Mouse (Mus musculus) layer of hippocampus, postnatal 36 days (tissue): ENCODE measurements around the gene Gm156. TPM values are rescaled to one million over a fixed set of nuclear protein-coding genes. Genes with fewer than 3 reads are reported as not detected.
"Not testable (repeated sequence)": the region's sequence is repeated elsewhere in the genome, so short reads cannot be mapped to it uniquely, and the experiment has no call there.

ENCODE experiments used
- DNase-seq, 2 experiments: peaks; one replicate each; pipeline ENCODE4 v3.0.0; 2022
- total RNA-seq, 2 experiments: library from RNA; stranded (reverse); gene quantifications; 2 replicates each; pipeline ENCODE4 v1.2.3; 2021

Gm156 gene
- total RNA-seq, result not detected

- not testable (repeated sequence) for DNase-seq
Observed at GRCm38 (mm10) chr6:129784170-129784569, at the start of gene Gm156. Gene Gm156, minus strand, starts transcription at chr6:129784270.

GRCm38 (mm10) chr6:129825559-129825958 lies 41.5 kb upstream of the Gm156 start:
- no peak for DNase-seq

GRCm38 (mm10) chr6:129824004-129824403 lies 39.9 kb upstream of the Gm156 start:
- no peak for DNase-seq

GRCm38 (mm10) chr6:129817731-129818130 lies 33.7 kb upstream of the Gm156 start:
- no peak for DNase-seq

GRCm38 (mm10) chr6:129747654-129748032 lies 36.4 kb downstream of the Gm156 start:
- no peak for DNase-seq

- DNase-seq, result no peak
Observed at GRCm38 (mm10) chr6:129747016-129747653, 36.9 kb downstream of the Gm156 start.

- DNase-seq, result no peak
Observed at GRCm38 (mm10) chr6:129746151-129746550, 37.9 kb downstream of the Gm156 start.

GRCm38 (mm10) chr6:129740069-129740721 lies 43.9 kb downstream of the Gm156 start, which contains the start of gene Klri2:
Gene Klri2, minus strand, starts transcription at chr6:129740484.
- DNase-seq, result no peak

GRCm38 (mm10) chr6:129736414-129736813 lies 47.7 kb downstream of the Gm156 start:
- DNase-seq, result no peak

- no peak for DNase-seq
Observed at GRCm38 (mm10) chr6:129727237-129727636, 56.8 kb downstream of the Gm156 start.

- no peak for DNase-seq
Observed at GRCm38 (mm10) chr6:129721390-129721789, 62.7 kb downstream of the Gm156 start.

GRCm38 (mm10) chr6:129720487-129720886 lies 63.6 kb downstream of the Gm156 start:
- DNase-seq, result no peak

GRCm38 (mm10) chr6:129717032-129717431 lies 67.0 kb downstream of the Gm156 start, which contains the start of gene Klri1:
Gene Klri1, minus strand, starts transcription at chr6:129717132.
- no peak for DNase-seq

Other genes starting within 250 kb of the Gm156 start
- not detected for gene Klre1, start 206.4 kb downstream of the Gm156 start, total RNA-seq
- not detected for gene Klrd1, start 192.5 kb downstream of the Gm156 start, total RNA-seq
- not detected for gene Klrk1, start 160.4 kb downstream of the Gm156 start, total RNA-seq
- not detected for gene Klrc3, start 140.9 kb downstream of the Gm156 start, total RNA-seq
- not detected for gene Klrc2, start 123.6 kb downstream of the Gm156 start, total RNA-seq
- gene Klrc1, start 105.3 kb downstream of the Gm156 start, total RNA-seq, result not detected
- not detected for gene Klri1, start 67.1 kb downstream of the Gm156 start, total RNA-seq
- gene Klri2, start 43.8 kb downstream of the Gm156 start, total RNA-seq, result not detected
- gene Gm17631, start 78.4 kb upstream of the Gm156 start, total RNA-seq, result not detected
- not detected for gene Klra17, start 92.4 kb upstream of the Gm156 start, total RNA-seq
- gene Klra5, start 133.4 kb upstream of the Gm156 start, total RNA-seq, result not detected
- gene Klra6, start 242.7 kb upstream of the Gm156 start, total RNA-seq, result not detected